Mouse (Mus musculus) neural tube, embryonic 14.5 days (tissue): ENCODE results near the gene Ttc19. TPM values are rescaled to one million over a fixed set of nuclear protein-coding genes. Genes with fewer than 3 reads are reported as not detected.
"Not testable (repeated sequence)": the region's sequence is repeated elsewhere in the genome, so short reads cannot be mapped to it uniquely, and the experiment has no call there.

Source experiments
- ATAC-seq: fragments of 200-750 bp; cut with Nextera tagmentation; 2 replicates; pipeline ENCODE4 v1.8.0; 2017; ENCODE audit warnings: low read depth, mild to moderate bottlenecking, moderate TSS enrichment, moderate library complexity
- H3K27ac ChIP-seq: fragments of 300-500 bp; sonication (generic); 2 replicates; pipeline ENCODE4 v1.5.1; 2014; ENCODE audit warnings: low read depth, mild to moderate bottlenecking, control low read depth, low read length, moderate library complexity, mixed read lengths
- H3K27me3 ChIP-seq: fragments of 300-500 bp; sonication (generic); 2 replicates; pipeline ENCODE4 v1.6.1; 2014; ENCODE audit warnings: low read length; ENCODE audit not compliant: control insufficient read depth, insufficient read depth
- H3K36me3 ChIP-seq: fragments of 300-500 bp; sonication (generic); 2 replicates; pipeline ENCODE4 v1.6.1; 2014; ENCODE audit warnings: low read length, mixed read lengths; ENCODE audit not compliant: control insufficient read depth, insufficient read depth
- H3K4me1 ChIP-seq: fragments of 300-500 bp; sonication (generic); 2 replicates; pipeline ENCODE4 v1.6.1; 2014; ENCODE audit warnings: low read length; ENCODE audit not compliant: control insufficient read depth, insufficient read depth
- H3K4me2 ChIP-seq: fragments of 300-500 bp; sonication (generic); 2 replicates; pipeline ENCODE4 v1.6.1; 2014; ENCODE audit warnings: mild to moderate bottlenecking, low read depth, low read length, control low read depth
- H3K4me3 ChIP-seq: fragments of 300-500 bp; sonication (generic); 2 replicates; pipeline ENCODE4 v1.5.1; 2014; ENCODE audit warnings: low read depth, low read length, control low read depth, mixed read lengths
- H3K9ac ChIP-seq: fragments of 300-500 bp; sonication (generic); replicated peaks from 2 replicates; pipeline ENCODE4 v1.6.1; 2014; ENCODE audit warnings: low read depth, mild to moderate bottlenecking, control low read depth, low read length, mixed read lengths
- H3K9me3 ChIP-seq: fragments of 300-500 bp; sonication (generic); 2 replicates; pipeline ENCODE4 v1.6.1; 2016; ENCODE audit warnings: low read length; ENCODE audit not compliant: control insufficient read depth
- WGBS: fragments of 180-500 bp; shearing (Covaris S2); extraction: QIAGEN DNeasy Blood & Tissue Kit; methylation state at CpG from one replicate; pipeline ENCODE4 v1.1.7; 2014; 5-methylcytosine and 5-hydroxymethylcytosine counted together
- polyA plus RNA-seq: library from polyadenylated mRNA; unstranded; fragments of >200 nt; fragmentation: Nextera tagmentation; extraction: Ambion mirVana; gene quantifications from 2 replicates; pipeline ENCODE4 v1.2.1, GENCODE M21; 2014

Ttc19 gene
- polyA plus RNA-seq, 1 experiment from 2014 or later = 47.8 TPM

DNA sequence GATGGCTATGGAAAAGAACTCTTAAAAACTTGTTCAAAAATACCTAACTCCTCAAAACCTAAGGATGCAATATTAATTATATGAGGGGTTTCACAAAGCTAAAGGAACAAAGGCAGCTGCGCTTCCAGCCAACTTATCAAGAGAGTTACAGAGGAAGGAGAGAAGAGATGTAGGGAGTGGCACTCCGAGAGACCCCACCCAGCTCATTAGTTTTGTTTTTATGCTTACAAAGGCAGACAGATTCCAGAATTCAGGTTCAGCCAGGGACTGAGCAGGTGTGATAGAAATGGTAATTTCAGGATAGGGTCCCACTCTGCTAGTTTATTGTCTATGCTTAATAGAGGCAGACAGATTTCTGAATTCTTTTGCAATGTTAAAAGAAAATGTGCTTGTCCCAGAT is 73.9 kb downstream of the Ttc19 start:
- no peak overlapping the region for H3K4me2 ChIP-seq
- no peak overlapping the region for H3K9ac ChIP-seq
- H3K4me1 ChIP-seq = no peaks in the 10 kb centered on the region
- H3K9me3 ChIP-seq = no peaks in the 10 kb centered on the region
- WGBS = 88% methylated on average over 2 of the region's 2 CpGs
- no peak for ATAC-seq
- no peak overlapping the region for H3K4me3 ChIP-seq
- H3K27ac ChIP-seq = no peak overlapping the region
- peaks cover 11% of the 10 kb centered on the region; the same call in 1 of the 2 replicates for H3K36me3 ChIP-seq
- H3K27me3 ChIP-seq = no peaks in the 10 kb centered on the region

- Histone ChIP-seq H3K4me1 (no peaks in the 10 kb centered on the region), H3K4me3 (no peak overlapping the region), H3K27me3 (no peaks in the 10 kb centered on the region), H3K27ac (no peak overlapping the region), H3K9ac (no peak overlapping the region), H3K4me2 (no peak overlapping the region), H3K9me3 (no peaks in the 10 kb centered on the region), H3K36me3 (peaks cover 8% of the 10 kb centered on the region; the same call in 1 of the 2 replicates)
- ATAC-seq = no peak
- WGBS = 91% methylated on average over 6 of the region's 6 CpGs
These were observed 85.6 kb downstream of the Ttc19 start for GRCm38 (mm10) chr11:62366879-62367278.

- H3K27me3 ChIP-seq = no peaks in the 10 kb centered on the region
- no peak overlapping the region for H3K4me3 ChIP-seq
- peaks cover 26% of the 10 kb centered on the region for H3K36me3 ChIP-seq
- ATAC-seq = no peak
- H3K4me2 ChIP-seq = no peak overlapping the region
- no peaks in the 10 kb centered on the region for H3K4me1 ChIP-seq
- no peaks in the 10 kb centered on the region for H3K9me3 ChIP-seq
- no peak overlapping the region for H3K27ac ChIP-seq
- H3K9ac ChIP-seq = no peak overlapping the region
These were observed 88.7 kb downstream of the Ttc19 start for GRCm38 (mm10) chr11:62369924-62370323.

GRCm38 (mm10) chr11:62371776-62372175 is 90.5 kb downstream of the Ttc19 start:
- no peak overlapping the region for H3K4me2 ChIP-seq
- H3K4me3 ChIP-seq = no peak overlapping the region
- no peaks in the 10 kb centered on the region for H3K4me1 ChIP-seq
- WGBS = 88% methylated on average over 2 of the region's 2 CpGs
- no peak overlapping the region for H3K27ac ChIP-seq
- H3K9ac ChIP-seq = no peak overlapping the region
- no peaks in the 10 kb centered on the region for H3K9me3 ChIP-seq
- no peaks in the 10 kb centered on the region for H3K27me3 ChIP-seq
- no peak for ATAC-seq
- peaks cover 25% of the 10 kb centered on the region for H3K36me3 ChIP-seq

DNA sequence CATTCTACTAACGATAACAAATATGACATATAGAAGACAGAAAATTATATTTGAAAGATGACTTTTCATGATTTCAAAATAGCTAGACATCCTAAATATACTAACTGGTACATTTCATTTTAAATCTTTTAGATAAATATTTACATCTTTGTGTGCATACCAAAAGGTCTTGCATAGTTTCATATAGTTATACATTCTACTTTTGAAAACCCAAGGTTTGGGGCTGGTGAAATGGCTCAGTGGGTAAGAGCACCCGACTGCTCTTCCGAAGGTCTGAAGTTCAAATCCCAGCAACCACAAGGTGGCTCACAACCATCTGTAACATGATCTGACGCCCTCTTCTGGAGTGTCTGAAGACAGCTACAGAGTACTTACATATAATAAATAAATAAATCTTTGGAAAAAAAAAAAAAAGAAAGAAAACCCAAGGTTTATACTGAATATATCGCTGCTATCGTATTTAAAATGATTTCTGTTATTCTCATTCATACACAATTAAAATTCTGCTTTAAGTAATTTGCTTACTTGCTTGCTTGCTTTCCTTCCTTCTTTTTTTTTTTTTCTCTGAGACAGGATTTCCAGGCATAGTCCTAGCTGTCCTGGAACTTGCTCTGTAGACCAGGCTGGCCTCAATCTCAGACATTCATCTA is 96.1 kb downstream of the Ttc19 start:
- H3K36me3 ChIP-seq = peaks cover 34% of the 10 kb centered on the region
- H3K27ac ChIP-seq, H3K4me2 ChIP-seq, ATAC-seq, H3K27me3 ChIP-seq, H3K4me1 ChIP-seq, H3K9ac ChIP-seq, H3K4me3 ChIP-seq, H3K9me3 ChIP-seq: not testable (repeated sequence)
- WGBS = 87% methylated on average over 6 of the region's 6 CpGs

Other genes starting within 250 kb of the Ttc19 start
- gene Adora2b, start 32.5 kb upstream of the Ttc19 start, polyA plus RNA-seq = 3.8 and 5.4 TPM in 2 replicates
- 21.0 and 22.0 TPM in 2 replicates for gene Zswim7, start 98 bp upstream of the Ttc19 start, polyA plus RNA-seq
- gene Pigl, start 177.0 kb downstream of the Ttc19 start, polyA plus RNA-seq = 10.1 and 10.4 TPM in 2 replicates
- gene Ncor1, start 177.1 kb downstream of the Ttc19 start, polyA plus RNA-seq = 203 and 219 TPM in 2 replicates